Mouse (Mus musculus): ENCODE results near the gene Lcn11.
"Not testable (repeated sequence)": the region's sequence is repeated elsewhere in the genome, so short reads cannot be mapped to it uniquely, and the experiment has no call there.

The Lcn11 gene

DNA sequence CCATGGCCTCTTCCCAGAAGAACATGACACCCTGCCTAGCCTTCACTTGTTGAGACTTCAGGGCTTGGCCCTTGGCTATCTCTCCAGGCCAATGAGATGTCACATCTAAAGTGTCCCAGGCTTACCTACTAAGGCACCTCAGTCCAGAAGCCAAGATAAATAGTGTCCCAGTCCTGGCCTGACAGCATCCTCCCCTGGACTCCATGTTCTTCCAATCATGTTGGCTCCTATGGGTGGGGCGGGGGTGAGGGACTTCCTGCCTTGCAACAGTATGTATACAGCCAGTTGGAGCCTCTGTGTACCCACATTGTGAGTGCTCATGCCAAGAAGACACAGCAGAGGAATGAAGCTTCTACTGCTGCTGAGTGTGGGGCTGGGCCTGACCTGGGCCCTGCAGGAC is at the start of gene Lcn11:
Lcn11 (plus strand) TSS at position 301 of the 400 bp plus-strand sequence.
- DNase-seq (ENCODE audit: low spot score), result no peak

DNA sequence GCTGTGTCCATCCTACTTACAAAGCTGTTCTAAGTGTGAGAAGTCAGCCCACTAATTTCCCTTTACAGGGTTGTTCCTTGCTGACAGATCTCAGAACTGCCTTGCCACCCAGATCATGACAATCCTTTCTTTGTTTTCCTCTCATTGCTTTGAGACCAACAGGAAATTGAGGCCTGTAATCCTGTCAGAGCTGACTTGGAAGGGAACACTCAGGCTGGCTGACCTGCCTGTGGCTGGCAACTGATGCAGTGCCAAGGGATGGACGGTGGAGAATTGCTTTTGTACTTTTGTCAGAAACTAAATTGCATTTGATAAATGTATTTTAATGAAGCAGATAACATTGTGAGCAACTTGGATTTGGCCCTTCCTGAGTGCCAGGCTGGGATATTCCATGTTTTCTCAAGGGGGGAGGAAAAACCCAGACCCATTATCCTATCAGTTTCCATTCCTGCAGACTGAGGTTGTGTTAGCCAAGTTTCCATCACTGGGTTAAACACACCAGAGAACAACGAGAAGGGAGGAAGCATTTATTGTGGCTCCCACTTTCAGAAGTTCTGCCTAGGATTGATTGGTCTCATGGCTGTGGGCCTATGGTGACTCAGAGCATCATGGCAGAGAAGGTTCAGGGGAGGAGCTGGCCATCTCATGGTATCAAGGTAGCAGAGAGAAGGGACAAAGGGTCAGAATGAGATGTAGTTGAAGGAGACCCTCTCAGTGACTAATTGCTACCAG is 43.5 kb upstream of the Lcn11 start:
- no peak for DNase-seq (ENCODE audit: low spot score)

DNA sequence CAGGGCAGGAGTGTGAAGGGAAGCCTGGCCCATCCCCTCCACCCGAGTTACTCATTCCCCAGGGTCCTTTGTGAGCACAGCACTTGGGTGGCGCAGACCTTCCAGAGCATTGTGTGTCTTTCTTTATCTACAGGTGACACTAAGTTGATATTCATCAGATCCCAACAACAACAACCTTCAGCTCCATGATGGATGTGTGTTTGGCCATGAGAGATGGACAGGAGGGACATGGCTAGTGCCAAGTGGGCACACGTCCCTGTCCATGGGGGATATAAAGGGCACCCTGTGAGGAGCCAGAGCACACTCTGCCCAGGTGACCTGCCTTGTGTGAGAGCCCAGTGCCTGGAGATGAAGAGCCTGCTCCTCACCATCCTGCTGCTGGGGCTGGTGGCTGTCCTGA is 40.1 kb upstream of the Lcn11 start, which contains the start of gene Obp2b:
Obp2b (plus strand) TSS at position 301 of the 400 bp plus-strand sequence.
- DNase-seq (ENCODE audit: low spot score), result not testable (repeated sequence)

DNA sequence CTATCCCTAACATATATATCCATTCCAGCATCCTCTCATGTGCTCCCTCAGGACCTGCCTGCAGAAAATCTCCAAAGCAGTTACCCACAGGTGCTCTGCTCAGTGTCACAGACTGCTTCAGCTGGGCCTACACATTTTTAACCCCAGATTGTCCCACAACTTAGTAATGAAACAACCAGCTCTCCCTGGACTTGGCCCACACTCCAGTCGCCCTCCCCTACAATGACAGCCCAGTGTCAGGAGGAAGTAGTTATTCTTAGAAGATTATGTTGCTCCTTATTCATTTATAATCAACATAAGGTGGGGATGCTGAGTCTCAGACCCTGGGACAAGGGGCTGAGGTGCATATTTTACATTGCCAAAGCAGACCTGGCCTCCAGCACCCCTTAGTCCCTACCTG is 35.1 kb upstream of the Lcn11 start:
- DNase-seq (ENCODE audit: low spot score), result no peak

DNA sequence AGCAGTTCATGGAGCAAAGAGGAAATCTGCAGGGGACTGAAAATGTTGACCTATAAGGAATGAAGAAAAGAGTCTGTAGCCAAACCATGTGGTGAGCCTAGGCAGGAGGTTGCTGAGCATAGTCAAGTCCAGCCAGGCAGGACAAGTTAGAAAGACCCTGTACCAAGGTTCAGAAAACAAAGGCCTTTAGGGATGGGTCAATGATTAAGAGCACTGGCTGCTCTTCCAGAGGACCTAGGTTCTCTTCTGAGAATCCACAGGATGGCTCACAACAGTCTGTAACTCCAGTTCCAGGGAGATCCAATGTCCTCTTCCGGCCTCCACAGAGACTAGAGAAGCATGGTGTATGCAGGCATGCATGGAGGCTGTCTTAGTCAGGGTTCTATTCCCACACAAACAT is 22.6 kb upstream of the Lcn11 start:
- DNase-seq (ENCODE audit: low spot score), result no peak

DNA sequence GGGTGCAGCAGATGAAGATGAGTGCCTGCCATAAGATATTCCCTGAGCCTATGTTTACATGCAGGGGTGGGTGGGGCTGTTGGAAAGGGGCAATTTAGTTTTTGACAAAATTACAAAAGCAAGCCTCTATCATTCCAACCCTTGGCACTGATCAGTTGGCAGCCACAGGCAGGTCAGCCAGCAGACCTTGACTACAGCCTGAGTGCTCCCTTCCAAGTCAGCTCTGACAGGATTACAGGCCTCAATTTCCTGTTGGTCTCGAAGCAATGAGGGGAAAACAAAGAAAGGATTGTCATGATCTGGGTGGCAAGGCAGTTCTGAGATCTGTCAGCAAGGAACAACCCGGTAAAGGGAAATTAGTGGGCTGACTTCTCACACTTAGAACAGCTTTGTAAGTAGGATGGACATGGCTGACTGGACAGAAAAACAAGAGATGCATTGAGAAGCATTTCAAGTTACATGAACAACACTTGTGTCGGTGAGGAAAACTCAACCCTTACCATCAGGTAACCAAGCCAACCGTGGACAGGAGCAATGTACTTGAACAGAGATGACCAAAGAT is 18.7 kb upstream of the Lcn11 start:
- DNase-seq (ENCODE audit: low spot score), result no peak

DNA sequence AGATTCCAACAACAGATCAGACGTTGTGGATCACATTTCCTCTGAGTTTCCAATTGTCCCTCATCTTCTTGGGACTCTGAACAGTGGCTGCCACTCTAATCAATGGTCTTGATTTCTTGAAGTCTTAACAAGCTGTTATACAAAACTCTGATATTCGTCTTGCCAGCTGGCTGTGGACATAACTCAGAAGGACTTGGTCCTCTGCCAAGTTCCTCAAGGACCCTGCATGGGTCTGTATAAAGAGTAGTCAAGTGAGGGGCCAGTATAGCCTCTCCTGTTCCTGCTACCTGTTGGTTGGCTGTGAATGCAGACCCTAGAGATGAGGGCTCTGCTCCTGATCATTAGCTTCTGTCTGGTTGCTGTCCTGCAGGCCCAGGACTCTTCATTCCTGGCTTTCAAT is 11.5 kb upstream of the Lcn11 start, which contains the start of gene Lcn3:
Lcn3 (plus strand) TSS at position 301 of the 400 bp plus-strand sequence.
- no peak for DNase-seq (ENCODE audit: low spot score)

DNA sequence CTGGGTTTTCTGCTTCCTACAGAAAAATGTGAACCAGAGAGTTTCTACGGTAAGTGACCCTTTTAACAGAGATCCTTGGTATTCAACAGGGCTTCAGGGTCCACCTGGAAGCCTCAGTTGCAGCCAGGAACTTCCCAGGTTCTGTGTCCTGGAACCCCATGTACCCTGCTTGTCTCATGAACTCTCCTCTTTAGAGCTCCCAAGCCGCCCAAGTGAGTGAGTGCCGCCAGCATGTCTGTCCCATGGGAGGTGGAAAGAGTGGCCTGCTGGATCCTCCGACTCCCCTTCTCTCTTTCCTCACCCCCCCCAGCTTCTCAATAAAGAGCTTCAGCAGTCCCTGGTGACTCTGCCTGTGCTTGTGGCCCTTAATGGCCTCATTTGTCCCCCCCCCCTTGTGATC is 9.1 kb upstream of the Lcn11 start:
- no peak for DNase-seq (ENCODE audit: low spot score)

DNA sequence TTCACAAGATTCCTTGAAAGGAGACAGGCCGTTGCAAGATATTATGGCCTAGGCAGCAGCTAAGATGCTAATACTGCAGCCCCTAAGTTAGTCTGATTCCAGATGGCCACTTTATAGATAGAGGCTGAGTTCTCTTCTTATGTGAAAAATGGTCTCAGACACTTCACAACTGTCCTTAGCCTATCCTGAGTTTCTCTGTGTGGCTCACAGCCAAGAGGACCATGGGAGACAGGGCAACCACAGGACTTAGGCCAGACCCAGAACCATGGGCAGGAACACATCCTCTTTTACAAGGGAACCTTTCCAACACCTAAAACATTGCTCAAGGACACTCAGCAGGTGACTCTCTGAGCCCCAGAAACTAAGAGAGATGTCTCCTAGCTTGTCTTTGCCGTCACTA is 3.3 kb upstream of the Lcn11 start:
- no peak for DNase-seq (ENCODE audit: low spot score)

DNA sequence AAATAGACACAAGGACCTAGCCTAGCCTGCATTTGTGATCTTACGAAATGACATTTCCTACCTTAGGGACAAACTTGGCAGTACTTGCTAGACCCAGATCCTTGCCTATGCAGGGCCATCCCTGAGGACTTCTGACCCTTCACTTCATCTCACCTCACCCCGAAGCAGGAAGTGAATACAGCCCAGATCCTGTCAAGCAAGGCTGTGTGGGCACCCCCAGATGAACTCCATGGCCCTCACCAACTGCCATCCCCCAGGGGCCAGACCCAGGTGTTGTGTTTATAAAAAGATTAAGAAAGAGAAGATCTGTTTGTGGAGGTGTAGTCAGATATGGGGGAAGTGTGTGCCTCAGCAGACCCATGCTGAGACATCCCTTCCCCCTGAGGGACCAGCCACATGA is 2.2 kb upstream of the Lcn11 start:
- DNase-seq (ENCODE audit: low spot score), result no peak

DNA sequence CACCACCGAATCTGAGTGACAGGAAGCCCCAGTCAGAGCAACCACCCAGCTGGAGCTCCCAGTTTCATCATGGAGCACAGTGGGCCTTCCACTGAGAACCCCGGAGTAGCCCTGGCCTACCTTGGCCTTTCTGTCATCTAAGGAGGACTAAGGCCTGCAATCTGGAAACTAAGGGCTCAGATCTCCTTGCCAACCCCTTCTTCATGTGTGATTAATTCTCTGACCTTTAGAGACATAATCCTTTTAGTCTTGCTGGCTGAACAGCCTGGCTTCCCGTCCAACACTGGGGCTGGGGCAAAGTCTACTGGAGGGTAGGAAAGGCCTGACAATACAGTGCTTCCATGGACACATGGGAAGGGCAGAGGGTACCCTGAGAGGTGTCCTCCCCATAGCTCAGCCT is 826 bp upstream of the Lcn11 start:
- DNase-seq (ENCODE audit: low spot score), result no peak

DNA sequence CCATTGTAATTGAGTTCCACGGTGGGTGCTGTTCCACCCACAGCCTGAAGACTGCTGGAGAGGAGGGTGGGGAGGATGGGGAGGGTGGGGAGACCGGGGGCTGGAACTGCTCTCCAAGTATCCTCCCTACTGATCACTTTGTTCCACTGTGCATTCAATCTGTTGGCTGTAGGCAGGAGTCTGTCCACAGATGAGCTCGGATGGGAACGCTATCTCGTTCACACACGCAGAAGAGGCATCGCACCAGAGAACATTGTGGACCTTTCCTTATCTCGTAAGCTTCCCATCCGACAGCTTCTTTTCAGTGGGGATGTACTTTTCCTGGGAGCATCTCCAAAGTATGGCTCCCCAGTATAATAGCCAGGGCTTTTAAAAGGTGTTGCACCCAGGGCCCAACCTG is 2.3 kb downstream of the Lcn11 start:
- DNase-seq (ENCODE audit: low spot score), result no peak

DNA sequence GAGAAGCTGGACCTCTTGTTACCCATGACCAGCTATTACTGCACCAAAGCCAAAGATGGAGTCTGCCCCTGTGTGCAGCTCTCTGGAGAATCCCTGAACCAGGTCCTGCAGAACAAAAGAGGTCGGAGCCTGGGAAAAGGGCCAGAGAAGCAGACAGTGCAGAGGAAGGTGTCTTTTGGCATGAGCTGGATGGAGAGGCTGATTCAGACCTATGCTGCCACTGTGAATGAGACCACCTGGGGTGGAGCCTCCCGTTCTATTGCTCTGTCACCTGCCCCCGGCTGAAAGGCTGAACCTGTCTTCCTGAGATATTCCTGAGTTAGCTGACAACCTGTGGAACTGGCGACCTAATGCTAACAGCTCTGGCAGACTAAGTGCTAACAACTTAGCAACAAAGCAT is 4.1 kb downstream of the Lcn11 start:
- DNase-seq (ENCODE audit: low spot score), result no peak

DNA sequence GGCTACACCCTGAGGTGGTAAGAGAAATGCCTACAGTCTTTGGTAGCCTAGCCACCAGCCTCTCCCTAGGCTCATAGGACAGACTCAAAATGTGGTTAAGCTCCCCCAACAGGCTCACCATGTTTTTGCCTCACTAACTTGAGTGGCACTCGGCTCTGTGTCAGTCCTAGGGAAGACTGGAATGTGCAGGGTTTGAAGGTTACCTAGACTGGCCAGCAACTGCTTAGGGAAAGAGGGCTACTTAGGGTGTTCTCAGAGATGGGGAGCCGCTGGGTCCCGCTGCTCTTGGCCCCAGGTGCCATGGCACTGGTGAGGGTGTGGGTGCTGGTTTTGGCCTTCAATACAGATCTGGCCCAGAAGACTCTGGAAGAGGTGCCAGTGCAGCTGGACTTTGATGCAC is 5.1 kb downstream of the Lcn11 start, which contains the start of gene Gm13539:
Gm13539 (plus strand) TSS at position 301 of the 400 bp plus-strand sequence.
- DNase-seq (ENCODE audit: low spot score), result no peak

DNA sequence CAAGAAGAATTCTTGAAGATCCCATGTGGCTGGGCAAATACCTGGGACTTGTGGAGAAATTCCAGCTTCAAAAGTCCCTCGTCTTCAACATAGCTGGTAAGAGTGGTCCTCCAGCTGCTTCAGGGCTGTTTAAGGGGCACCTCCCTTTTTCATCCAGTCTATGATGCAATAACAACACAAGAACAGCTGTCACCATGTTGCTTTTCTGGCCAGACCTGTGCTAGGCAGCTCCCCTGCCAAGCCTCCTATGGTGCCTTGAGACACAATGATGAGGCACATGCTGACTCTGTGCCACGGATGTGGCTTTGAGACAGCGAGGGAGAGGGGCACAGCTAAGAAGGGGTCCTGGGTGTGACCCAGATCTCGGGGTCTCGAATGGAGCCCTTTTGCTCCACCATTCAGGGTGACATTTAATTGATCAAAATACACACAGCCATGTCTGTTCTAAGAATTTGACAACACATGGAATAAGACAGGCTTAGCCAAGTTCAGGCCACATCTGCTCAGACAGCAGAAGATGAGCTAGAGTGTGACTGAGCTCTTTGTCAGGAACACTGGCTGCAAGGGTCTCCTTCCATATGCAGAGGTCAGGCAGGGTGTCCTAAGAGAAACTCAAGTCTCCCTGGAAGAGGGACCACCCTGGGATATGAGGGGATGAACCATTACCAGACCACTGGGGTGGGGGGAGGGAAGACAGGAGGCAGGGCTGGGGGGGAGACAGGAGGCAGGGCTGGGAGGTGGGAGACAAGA is 8.9 kb downstream of the Lcn11 start:
- no peak for DNase-seq (ENCODE audit: low spot score)

DNA sequence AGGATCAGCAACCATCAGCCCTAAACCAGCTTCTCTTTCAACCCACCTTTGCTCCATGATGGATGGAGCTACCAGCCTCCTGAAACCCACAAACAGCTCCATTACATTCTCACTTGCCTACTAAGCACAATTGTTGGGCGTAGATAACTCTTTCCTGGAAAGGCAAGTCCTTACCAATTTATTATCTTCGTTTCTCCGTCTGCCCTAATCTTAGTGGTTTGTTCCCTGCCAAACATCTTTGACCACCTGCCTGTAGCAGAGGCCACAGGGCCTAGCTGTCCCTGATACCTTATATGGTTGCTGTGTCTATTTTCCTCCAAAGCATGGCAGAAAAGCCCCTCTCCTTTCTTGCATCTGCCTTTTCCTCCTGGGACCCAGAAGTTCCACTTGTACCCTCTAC is 12.3 kb downstream of the Lcn11 start:
- DNase-seq (ENCODE audit: low spot score), result no peak

DNA sequence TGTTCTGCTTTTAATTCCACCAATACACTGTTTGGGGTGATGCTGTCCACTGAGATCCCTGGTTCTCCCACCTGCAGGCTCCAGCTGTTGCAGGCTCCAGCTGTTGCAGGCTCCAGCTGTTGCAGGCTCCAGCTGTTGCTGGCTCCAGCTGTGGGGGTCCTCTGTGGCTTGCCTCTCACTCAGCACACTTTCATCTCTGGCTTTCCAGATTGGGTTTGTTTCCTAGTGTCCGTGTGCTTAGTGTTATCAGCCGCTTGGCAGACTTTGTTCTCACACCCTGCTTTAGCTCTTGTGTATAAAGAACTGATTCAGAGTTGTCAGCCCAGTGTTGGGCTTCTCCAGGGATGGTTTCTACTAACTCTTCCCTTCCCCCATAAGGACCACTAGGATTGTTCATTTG is 20.8 kb downstream of the Lcn11 start:
- DNase-seq (ENCODE audit: low spot score), result no peak

DNA sequence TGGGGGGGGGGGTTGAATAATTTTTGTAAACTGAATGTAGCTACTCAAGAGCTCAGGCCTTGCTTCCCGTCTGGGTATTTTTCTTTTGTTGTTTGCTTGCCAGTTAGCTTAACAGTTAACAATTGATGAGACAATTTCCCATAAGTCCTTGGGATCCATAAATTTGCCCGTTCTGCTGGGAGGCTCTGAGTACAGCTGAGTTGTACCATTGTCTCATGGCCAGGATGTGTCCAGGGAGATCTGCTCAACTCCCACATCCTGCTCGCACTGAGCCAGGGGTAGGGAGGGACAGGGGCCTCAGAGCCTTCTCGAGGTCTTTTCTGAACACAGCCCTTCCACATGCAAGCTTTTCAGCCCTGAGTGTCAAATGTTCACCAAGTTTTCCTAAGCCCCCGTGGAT is 21.2 kb downstream of the Lcn11 start:
- DNase-seq (ENCODE audit: low spot score), result no peak

DNA sequence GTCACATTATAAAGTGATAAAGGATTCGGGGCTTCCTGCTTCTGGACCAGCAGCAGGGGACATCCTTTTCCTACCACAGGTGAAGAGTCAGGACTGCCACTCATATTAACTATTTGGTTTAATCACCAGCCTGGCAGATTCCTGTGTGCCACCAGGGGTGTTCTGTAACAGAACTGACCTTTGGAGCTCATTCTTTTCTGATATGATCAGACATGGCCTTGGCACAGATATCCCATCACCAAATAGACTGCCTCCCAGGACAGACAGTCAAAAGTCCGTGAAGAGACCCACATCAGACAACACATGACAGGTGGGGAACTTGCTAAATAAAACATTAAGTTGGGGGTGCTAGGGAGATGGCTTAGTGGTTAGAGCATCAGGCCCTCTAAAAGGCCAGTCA is 34.9 kb downstream of the Lcn11 start:
- no peak for DNase-seq (ENCODE audit: low spot score)

DNA sequence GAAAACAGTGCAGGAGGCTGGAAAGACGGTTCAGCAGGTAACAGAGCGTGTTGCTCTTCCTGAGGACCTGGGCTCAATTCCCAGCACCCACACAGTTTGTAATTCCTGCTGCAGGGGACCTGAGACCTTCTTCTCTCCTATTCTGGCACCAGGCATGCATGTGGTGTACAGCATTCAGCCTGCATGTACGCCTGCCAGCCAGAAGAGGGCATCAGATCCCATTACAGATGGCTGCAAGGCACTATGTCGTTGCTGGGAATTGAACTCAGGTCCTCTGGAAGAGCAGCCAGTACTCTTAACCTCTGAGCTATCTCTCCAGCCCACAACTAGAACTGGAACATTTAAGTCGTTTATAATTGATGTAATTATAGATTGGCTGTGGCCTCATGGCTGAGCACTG is 36.5 kb downstream of the Lcn11 start:
- no peak for DNase-seq (ENCODE audit: low spot score)

DNA sequence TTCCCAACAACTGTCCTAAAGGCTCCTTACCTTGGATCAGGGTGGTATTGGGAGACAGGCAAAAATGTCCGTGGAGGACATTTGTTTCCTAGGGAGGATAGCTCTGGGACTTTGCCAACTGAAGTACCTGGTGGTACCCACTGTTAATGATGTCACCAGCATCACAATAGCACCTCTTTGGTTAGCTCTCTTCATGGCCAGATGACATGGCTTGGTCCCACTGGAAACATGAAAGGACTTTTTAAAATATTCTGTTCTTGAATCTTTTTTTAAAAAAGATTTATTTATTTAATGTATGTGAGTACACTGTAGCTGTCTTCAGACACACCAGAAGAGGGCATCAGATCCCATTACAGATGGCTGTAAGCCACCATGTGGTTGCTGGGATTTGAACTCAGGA is 38.9 kb downstream of the Lcn11 start, which contains the start of gene Glt6d1:
Glt6d1 (minus strand) TSS at position 101 of the 400 bp plus-strand sequence.
- not testable (repeated sequence) for DNase-seq (ENCODE audit: low spot score)

DNA sequence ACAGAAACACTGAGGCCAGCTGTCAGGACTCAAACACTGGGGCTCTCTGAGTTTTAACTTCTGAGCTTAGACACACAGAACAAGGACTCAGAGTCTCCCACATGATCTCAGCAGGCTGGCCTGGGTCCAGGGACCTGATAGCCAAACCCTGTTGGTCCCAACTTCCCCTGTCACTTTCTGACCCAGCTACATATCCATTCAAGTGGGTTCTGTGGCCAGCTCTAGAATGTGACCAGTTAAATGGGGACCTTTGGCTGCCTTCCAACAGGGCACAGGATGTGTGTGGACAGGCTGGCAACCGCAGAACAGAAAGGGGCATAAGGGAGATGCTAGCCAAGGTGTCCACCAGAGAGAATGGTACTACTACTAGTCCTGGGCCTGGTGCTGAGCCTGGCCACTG is 46.0 kb downstream of the Lcn11 start, which contains the start of gene Lcn9:
Lcn9 (plus strand) TSS at position 348 of the 400 bp plus-strand sequence.
- DNase-seq (ENCODE audit: low spot score), result no peak

DNA sequence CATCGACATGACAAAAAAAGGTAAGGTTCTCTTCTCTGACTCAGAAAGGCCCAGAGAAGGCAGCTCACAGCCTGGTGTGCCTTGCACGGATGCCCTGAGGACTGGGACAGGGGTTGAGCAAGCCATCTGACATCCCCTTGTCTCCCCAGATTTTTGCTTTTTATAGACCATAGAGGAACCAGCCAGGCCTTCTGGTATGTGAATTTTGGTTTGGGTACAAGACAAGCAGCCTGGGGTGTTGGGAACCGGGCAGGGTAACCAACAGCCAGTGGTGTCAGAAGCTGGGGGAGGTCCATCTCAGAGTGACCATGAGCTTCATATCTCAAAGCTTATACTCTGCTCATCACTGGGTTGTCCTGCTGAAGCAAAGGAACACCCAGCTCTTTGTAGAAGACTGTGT is 47.9 kb downstream of the Lcn11 start:
- no peak for DNase-seq (ENCODE audit: low spot score)

All from adipocyte (in vitro differentiated cells).